Mouse (Mus musculus) limb, embryonic 15.5 days (tissue): ENCODE data around the gene Gnas. TPM values are rescaled to one million over a fixed set of nuclear protein-coding genes. Genes with fewer than 3 reads are reported as not detected.

Experiments used
- ATAC-seq: fragments of 200-750 bp; cut with Nextera tagmentation; 2 replicates; pipeline ENCODE4 v1.8.0; 2017; ENCODE audit warnings: low read depth, moderate TSS enrichment; ENCODE audit not compliant: insufficient number of reproducible peaks, low FRiP score, low TSS enrichment
- H3K27ac ChIP-seq: fragments of 300-500 bp; sonication (generic); 2 replicates; pipeline ENCODE4 v1.5.1; 2015; ENCODE audit warnings: moderate library complexity, mild to moderate bottlenecking, inconsistent platforms
- H3K27me3 ChIP-seq: fragments of 300-500 bp; sonication (generic); 2 replicates; pipeline ENCODE4 v1.6.1; 2015; ENCODE audit warnings: inconsistent platforms
- H3K36me3 ChIP-seq: fragments of 300-500 bp; sonication (generic); 2 replicates; pipeline ENCODE4 v1.6.1; 2015; ENCODE audit warnings: inconsistent platforms
- H3K4me1 ChIP-seq: fragments of 300-500 bp; sonication (generic); 2 replicates; pipeline ENCODE4 v1.6.1; 2015; ENCODE audit warnings: inconsistent platforms
- H3K4me2 ChIP-seq: fragments of 300-500 bp; sonication (generic); 2 replicates; pipeline ENCODE4 v1.6.1; 2015; ENCODE audit warnings: mild to moderate bottlenecking, inconsistent platforms
- H3K4me3 ChIP-seq: fragments of 300-500 bp; sonication (generic); 2 replicates; pipeline ENCODE4 v1.5.1; 2015; ENCODE audit warnings: mild to moderate bottlenecking, inconsistent platforms
- H3K9ac ChIP-seq: fragments of 300-500 bp; sonication (generic); 2 replicates; pipeline ENCODE4 v1.6.1; 2015; ENCODE audit warnings: inconsistent platforms
- H3K9me3 ChIP-seq: fragments of 300-500 bp; sonication (generic); 2 replicates; pipeline ENCODE4 v1.6.1; 2016; ENCODE audit warnings: inconsistent platforms
- WGBS: fragments of 180-500 bp; shearing (Covaris S2); methylation state at CpG from one replicate; pipeline ENCODE4 v1.1.7; 2015; 5-methylcytosine and 5-hydroxymethylcytosine counted together
- polyA plus RNA-seq: library from polyadenylated mRNA; unstranded; fragments of >200 nt; fragmentation: Nextera tagmentation; extraction: Ambion mirVana; gene quantifications from 2 replicates; pipeline ENCODE4 v1.2.1, GENCODE M21; 2015

Gene Gnas
- polyA plus RNA-seq, 1 experiment from 2014 or later = 2,166 TPM

DNA sequence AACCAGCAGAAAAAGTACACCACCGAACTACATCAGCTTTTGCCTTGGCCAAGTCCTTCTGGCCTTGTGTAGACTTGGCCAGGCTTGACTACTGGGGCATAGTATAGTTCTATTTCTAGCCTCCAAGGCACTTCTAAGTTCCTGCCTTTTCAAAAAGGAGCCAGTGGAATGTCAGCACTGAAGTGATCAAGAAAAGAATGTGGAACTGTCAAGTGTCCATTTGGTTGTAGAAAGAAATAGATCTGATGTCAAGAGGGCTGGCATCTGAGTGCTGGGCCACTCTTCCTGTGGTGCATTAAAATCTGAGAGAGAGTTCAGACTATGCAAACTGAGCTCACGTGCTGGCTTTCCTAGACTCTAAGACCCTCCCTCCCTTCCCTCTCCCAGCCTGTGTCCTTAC lies 10.2 kb upstream of the Gnas start:
- 78% methylated on average over 2 of the region's 2 CpGs for WGBS
- H3K4me1 ChIP-seq = 0 out of 2 replicates have a peak, but pooled peaks cover 2% of the 10 kb centered on the region
- H3K27ac ChIP-seq = 0 out of 2 replicates have a peak overlapping the region, but pooled peaks have one; percentile 0
- no peak overlapping the region for H3K9ac ChIP-seq
- no peak overlapping the region for H3K4me3 ChIP-seq
- H3K9me3 ChIP-seq = no peaks in the 10 kb centered on the region
- peaks cover 16% of the 10 kb centered on the region for H3K36me3 ChIP-seq
- ATAC-seq = no peak
- H3K27me3 ChIP-seq = no peaks in the 10 kb centered on the region
- H3K4me2 ChIP-seq = no peak overlapping the region

DNA sequence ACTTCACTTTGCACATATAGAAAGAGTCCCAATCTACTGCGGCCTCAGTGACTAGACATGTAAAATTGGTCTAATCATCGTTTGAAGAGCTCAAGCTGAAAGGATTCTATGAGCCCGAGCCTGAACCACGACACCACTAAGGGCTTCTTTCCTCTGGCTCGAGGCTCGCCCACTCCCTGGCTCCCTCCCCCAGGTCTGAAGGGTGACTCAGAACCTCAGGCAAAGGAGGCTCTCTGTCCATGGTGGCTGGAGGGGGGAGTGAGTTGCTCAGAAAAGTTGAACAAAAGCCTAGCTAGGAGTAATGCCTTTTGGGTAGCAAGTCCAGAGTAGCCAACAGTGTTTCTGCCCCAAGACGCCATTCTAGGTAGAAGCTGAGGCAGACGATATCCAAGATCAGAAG lies 4.3 kb upstream of the Gnas start:
- Histone ChIP-seq H3K4me2 (no peak overlapping the region), H3K9me3 (no peaks in the 10 kb centered on the region; the same call in 1 of the 2 replicates), H3K27ac (no peak overlapping the region), H3K4me3 (no peak overlapping the region), H3K4me1 (peaks cover 16% of the 10 kb centered on the region), H3K9ac (no peak overlapping the region), H3K27me3 (peaks cover 11% of the 10 kb centered on the region; the same call in 1 of the 2 replicates), H3K36me3 (peaks cover 56% of the 10 kb centered on the region)
- ATAC-seq = no peak
- 80% methylated on average over 8 of the region's 8 CpGs for WGBS

DNA sequence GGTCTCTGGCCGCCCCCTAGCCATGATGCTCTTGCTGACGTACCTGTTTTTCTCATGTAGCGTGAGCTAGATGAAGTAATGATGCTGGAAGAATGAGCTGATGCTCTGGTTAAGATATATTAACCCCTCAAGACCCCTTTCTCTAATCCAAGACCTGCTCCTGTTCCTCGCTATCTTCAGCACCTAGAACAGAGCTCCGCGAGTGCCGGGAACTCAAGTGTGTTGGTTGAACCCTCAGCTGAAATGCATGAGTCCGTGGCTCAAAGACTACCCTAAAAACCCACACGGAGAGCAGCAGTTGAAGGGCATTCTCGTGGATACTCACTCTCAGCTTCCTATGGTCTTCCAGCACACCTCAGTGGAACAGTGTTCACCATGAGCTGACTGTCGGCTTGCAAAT lies 779 bp upstream of the Gnas start:
- no peak overlapping the region for H3K9ac ChIP-seq
- H3K36me3 ChIP-seq = peaks cover 83% of the 10 kb centered on the region
- H3K4me2 ChIP-seq = peak overlapping the region; percentile 51
- H3K9me3 ChIP-seq = peaks cover 12% of the 10 kb centered on the region
- WGBS = 53% methylated on average over 11 of the region's 11 CpGs
- H3K27ac ChIP-seq = no peak overlapping the region
- ATAC-seq = no peak
- H3K27me3 ChIP-seq = peaks cover 37% of the 10 kb centered on the region
- peaks cover 24% of the 10 kb centered on the region for H3K4me1 ChIP-seq
- H3K4me3 ChIP-seq = peak overlapping the region; percentile 44

DNA sequence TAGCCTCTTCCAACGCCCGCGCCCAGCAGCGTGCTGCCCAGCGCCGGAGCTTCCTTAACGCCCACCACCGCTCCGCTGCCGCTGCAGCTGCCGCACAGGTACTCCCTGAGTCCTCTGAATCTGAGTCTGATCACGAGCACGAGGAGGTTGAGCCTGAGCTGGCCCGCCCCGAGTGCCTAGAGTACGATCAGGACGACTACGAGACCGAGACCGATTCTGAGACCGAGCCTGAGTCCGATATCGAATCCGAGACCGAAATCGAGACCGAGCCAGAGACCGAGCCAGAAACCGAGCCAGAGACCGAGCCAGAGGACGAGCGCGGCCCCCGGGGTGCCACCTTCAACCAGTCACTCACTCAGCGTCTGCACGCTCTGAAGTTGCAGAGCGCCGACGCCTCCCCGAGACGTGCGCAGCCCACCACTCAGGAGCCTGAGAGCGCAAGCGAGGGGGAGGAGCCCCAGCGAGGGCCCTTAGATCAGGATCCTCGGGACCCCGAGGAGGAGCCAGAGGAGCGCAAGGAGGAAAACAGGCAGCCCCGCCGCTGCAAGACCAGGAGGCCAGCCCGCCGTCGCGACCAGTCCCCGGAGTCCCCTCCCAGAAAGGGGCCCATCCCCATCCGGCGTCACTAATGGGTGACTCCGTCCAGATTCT lies 812 bp downstream of the Gnas start:
- H3K27me3 ChIP-seq = peaks cover 44% of the 10 kb centered on the region
- H3K27ac ChIP-seq = peak overlapping the region; percentile 77
- H3K4me1 ChIP-seq = peaks cover 24% of the 10 kb centered on the region
- H3K9ac ChIP-seq = peak overlapping the region; percentile 31; the same call in 1 of the 2 replicates
- peak overlapping the region; percentile 44 for H3K4me3 ChIP-seq
- H3K4me2 ChIP-seq = peak overlapping the region; percentile 51
- ATAC-seq = peak; percentile 53; the same call in 1 of the 2 replicates
- peaks cover 12% of the 10 kb centered on the region for H3K9me3 ChIP-seq
- H3K36me3 ChIP-seq = peaks cover 82% of the 10 kb centered on the region
- WGBS = 51% methylated on average over 58 of the region's 58 CpGs

DNA sequence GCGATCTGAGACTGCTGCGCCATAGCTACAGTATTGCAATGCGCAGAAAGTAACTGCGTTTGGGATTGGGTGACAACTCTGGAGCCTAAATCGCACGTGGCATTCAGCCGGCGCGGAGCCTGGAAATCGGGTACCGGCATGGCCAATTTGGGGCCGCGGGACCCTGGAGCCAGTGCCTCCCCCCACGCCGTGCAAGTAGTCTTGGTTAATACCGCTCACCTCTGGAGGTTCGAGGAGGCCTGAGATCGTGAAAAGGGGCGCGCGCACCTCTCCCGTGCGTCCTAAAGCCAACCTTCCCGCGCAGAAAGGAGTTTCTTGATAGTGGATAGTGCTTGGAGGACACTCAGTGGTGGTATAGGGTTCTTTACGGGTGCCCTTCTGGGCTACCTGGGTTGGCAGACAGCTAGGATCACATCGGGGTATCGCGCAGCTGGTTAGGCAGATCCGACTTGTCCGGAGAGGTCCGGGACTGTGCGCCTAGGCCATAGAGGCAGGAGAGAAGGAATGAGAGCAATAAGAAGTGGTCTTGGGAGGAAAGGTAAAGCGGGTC lies 1.9 kb downstream of the Gnas start:
- H3K27ac ChIP-seq = no peak overlapping the region
- peaks cover 72% of the 10 kb centered on the region for H3K36me3 ChIP-seq
- peaks cover 12% of the 10 kb centered on the region for H3K9me3 ChIP-seq
- peaks cover 44% of the 10 kb centered on the region for H3K27me3 ChIP-seq
- H3K9ac ChIP-seq = 0 out of 2 replicates have a peak overlapping the region, but pooled peaks have one; percentile 4
- H3K4me3 ChIP-seq = peak overlapping the region; percentile 44
- no peak for ATAC-seq
- WGBS = 45% methylated on average over 34 of the region's 34 CpGs
- peak overlapping the region; percentile 51 for H3K4me2 ChIP-seq
- H3K4me1 ChIP-seq = peaks cover 30% of the 10 kb centered on the region

DNA sequence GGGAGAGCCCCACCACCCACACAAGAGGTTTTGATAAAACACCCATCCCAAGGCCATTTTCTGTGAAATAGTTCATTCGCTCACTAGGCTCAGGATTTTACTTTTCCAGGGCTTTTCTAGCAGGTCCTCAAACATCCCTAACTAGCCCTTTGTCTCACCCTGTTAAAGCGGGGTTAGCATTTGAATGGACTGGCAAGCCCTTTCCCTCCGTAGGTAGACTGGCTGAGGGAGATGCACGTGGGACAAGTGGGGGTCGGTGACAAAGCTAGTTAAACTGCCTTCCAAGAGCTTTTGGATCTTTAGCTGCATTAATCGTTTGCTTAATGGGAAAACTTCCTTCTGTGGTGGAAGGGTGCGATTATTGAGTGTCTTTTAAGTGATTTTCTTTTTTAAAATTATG lies 3.8 kb downstream of the Gnas start:
- Histone ChIP-seq H3K4me1 (peaks cover 45% of the 10 kb centered on the region), H3K36me3 (peaks cover 59% of the 10 kb centered on the region), H3K4me3 (peak overlapping the region; percentile 44), H3K27me3 (peaks cover 40% of the 10 kb centered on the region), H3K9ac (no peak overlapping the region), H3K9me3 (peaks cover 12% of the 10 kb centered on the region), H3K27ac (no peak overlapping the region), H3K4me2 (peak overlapping the region; percentile 17; the same call in 1 of the 2 replicates)
- WGBS = 49% methylated on average over 7 of the region's 7 CpGs
- no peak for ATAC-seq

DNA sequence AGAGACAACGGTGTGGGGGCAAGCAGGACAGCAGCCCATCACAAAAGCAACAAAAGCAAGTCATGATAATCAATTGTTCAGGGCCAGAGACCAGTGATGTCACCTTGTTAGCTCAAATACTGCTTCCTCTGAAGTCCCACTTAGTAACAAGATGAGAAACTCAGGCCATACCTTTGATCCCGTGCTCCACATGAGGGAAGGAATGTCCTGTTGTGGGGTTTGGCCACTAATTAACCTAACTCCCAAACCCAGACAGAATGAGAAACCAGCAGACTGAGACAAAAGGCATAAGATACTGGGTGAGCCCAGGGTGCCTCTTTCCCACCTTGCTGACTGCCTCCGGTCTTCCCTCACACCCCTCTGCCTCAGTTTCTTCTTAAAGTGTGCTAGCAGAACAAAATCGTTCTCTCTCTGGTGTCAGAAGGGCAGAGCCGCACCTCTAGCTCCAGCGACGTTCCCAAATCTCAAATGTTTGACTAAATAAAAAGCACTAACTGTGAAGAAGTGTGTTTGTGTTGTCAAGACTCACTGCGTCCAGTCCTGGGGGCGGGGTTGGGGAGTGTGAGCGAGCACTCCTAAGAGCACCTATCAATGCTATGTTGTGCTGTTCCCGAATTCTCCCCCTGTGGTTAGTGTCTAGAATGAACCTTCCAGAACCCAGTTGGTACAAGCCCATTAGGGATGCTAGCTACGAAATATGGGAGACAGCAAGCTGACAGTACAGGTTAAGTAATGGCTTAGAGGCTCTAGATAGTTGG lies 4.7 kb downstream of the Gnas start:
- ATAC-seq = no peak
- no peak overlapping the region for H3K4me3 ChIP-seq
- peaks cover 53% of the 10 kb centered on the region for H3K36me3 ChIP-seq
- peaks cover 40% of the 10 kb centered on the region for H3K27me3 ChIP-seq
- peaks cover 47% of the 10 kb centered on the region for H3K4me1 ChIP-seq
- H3K9me3 ChIP-seq = peaks cover 12% of the 10 kb centered on the region
- no peak overlapping the region for H3K4me2 ChIP-seq
- no peak overlapping the region for H3K27ac ChIP-seq
- WGBS = 50% methylated on average over 12 of the region's 12 CpGs
- H3K9ac ChIP-seq = no peak overlapping the region

DNA sequence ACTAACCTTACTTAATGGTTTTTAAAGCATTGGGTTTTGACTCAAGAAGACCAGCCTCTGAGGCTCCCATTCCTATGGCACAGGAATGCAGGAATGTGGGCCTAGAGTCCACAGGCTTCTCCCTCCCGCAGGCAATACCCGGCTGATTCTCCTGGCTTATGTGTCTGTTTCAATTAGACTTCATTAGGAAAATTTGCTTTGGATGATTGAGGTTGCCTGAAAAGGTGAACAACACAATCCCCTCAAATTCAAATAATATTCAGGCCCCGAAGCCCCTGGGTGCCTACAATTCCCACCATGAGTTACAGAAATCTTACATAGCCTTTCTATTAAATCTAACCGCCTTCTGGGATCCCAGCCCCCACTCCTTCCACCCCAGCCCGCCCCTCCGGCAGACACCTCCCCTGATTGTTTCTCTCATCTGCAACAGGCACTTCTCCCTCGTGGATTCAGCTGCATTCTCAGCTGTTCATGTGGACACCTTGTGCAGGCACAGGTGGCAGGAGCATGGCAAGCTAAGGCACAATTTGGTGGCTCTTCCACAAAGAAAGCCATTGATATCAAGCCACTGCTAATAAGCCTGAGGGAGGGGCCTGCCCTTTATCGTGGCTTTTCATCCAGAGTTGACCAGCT lies 7.0 kb downstream of the Gnas start:
- no peak for ATAC-seq
- Histone ChIP-seq H3K4me2 (peak overlapping the region; percentile 29; the same call in 1 of the 2 replicates), H3K9ac (no peak overlapping the region), H3K4me1 (peaks cover 32% of the 10 kb centered on the region), H3K27me3 (peaks cover 19% of the 10 kb centered on the region), H3K27ac (peak overlapping the region; percentile 60), H3K9me3 (peaks cover 18% of the 10 kb centered on the region), H3K4me3 (peak overlapping the region; percentile 15), H3K36me3 (peaks cover 47% of the 10 kb centered on the region)
- 48% methylated on average over 8 of the region's 8 CpGs for WGBS

DNA sequence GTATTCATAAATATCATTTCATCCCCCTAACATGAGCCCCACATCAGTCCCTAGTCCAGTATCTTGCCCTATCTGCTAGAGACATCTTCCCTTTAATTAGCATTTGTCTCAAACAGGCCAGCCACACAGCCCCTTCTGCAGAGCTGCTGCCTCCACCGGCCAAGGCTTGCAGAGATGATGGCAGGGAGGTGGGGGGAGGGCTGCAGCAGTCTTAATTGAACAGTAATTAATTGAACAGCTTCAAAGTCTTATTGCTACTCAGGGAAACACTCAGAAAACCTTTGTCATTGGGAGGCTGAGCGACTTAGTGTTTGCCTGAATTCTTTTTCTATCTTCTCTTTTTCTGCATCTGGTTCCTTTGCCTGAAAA lies 7.5 kb downstream of the Gnas start:
- no peak for ATAC-seq
- peak overlapping the region; percentile 15 for H3K4me3 ChIP-seq
- H3K4me2 ChIP-seq = peak overlapping the region; percentile 36; the same call in 1 of the 2 replicates
- peaks cover 14% of the 10 kb centered on the region; the same call in 1 of the 2 replicates for H3K27me3 ChIP-seq
- H3K9ac ChIP-seq = no peak overlapping the region
- H3K27ac ChIP-seq = peak overlapping the region; percentile 60
- peaks cover 35% of the 10 kb centered on the region for H3K4me1 ChIP-seq
- 22% methylated on average over 2 of the region's 2 CpGs for WGBS
- peaks cover 47% of the 10 kb centered on the region for H3K36me3 ChIP-seq
- H3K9me3 ChIP-seq = peaks cover 18% of the 10 kb centered on the region; the same call in 1 of the 2 replicates

DNA sequence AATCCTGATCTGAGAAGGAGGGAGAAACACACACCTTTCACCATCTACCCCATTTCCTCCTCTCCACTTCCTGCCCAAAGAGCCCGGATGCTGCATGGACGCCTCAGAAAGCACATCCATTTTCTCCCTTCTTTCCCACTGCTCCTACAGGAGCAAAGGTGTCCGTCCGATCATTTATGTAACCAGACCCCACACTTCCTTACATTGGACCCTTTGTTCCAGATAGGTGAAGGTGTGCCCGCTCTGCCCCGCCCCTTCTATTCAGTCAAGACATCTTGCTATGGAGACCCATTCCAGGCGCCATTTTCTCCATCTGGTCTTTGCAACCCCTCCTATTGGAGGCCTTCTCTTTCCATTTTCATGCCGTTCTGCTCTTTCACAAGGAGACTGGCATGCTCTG lies 10.3 kb downstream of the Gnas start:
- Histone ChIP-seq H3K36me3 (peaks cover 54% of the 10 kb centered on the region), H3K27ac (peak overlapping the region; percentile 82), H3K9me3 (peaks cover 43% of the 10 kb centered on the region), H3K9ac (peak overlapping the region; percentile 54), H3K4me2 (peak overlapping the region; percentile 53), H3K4me1 (peaks cover 55% of the 10 kb centered on the region), H3K27me3 (peaks cover 25% of the 10 kb centered on the region), H3K4me3 (peak overlapping the region; percentile 55)
- WGBS = 57% methylated on average over 8 of the region's 8 CpGs
- ATAC-seq = no peak

DNA sequence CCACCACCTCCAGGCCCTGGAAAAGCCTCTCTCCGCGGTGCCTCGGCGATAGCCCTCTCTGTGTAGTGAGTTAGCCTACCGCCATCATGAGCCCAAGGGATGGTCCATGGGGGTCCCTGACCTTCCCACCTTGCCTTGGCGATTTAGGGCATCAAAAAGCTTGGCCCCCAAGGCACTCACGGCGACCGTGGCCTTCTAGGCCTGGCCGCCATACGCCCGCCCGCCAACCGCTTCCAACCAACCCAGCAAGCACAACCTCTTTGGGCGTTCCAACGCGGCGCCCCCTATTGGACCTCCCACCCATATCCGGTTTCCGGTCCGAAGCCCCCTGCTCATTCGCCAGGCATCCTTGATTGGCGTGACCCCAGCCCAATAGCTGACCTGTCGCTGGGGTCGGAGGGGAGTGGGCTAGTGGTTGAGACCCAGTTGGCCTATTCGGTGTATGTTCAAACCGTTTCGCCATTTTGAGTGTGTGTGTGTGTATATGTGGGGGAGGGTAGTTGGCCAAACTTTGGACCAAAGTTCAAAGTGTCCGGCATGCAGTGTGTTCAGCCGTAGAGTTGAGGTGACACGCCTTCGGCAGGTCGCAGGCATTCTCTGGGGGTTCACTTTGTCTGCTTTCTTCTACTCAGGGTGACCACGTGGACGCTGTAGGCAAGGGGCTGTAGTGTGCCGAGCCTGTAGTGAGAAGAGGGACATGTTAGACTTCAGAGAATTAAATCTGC lies 11.2 kb downstream of the Gnas start:
- Histone ChIP-seq H3K36me3 (peaks cover 63% of the 10 kb centered on the region), H3K4me1 (peaks cover 60% of the 10 kb centered on the region), H3K9me3 (peaks cover 52% of the 10 kb centered on the region), H3K4me2 (peak overlapping the region; percentile 53), H3K27ac (peak overlapping the region; percentile 82), H3K9ac (peak overlapping the region; percentile 54), H3K27me3 (peaks cover 33% of the 10 kb centered on the region), H3K4me3 (peak overlapping the region; percentile 55)
- ATAC-seq = peak; percentile 84
- WGBS = 52% methylated on average over 36 of the region's 36 CpGs
